Mouse (Mus musculus) G1E (cell line): Measurements from ENCODE around the gene Eya4.

Experiments used
- CTCF ChIP-seq: IDR thresholded peaks from 2 replicates; pipeline ENCODE4 v1.5.1; 2012; ENCODE audit warnings: low read depth, low read length, inconsistent platforms, mixed read lengths
- GATA1 ChIP-seq: IDR thresholded peaks from 2 replicates; pipeline ENCODE4 v1.6.1; 2012; ENCODE audit warnings: borderline replicate concordance, low read length, inconsistent platforms, mixed read lengths
- GATA2 ChIP-seq: IDR thresholded peaks from 2 replicates; pipeline ENCODE4 v1.6.1; 2012; ENCODE audit warnings: low read depth, low read length, inconsistent platforms, borderline replicate concordance
- POLR2AphosphoS5 ChIP-seq: IDR thresholded peaks from 2 replicates; pipeline ENCODE4 v1.6.1; 2012; ENCODE audit warnings: low read depth, low read length, inconsistent platforms; ENCODE audit not compliant: insufficient replicate concordance
- TAL1 ChIP-seq: conservative IDR thresholded peaks from 2 replicates; pipeline ENCODE4 v1.6.1; 2012; ENCODE audit warnings: low read depth, low read length, inconsistent platforms, mixed read lengths

- no peak for TF ChIP-seq CTCF
- TF ChIP-seq TAL1 = no peak
- no peak for TF ChIP-seq GATA2
- TF ChIP-seq GATA1 = no peak
- no peak for TF ChIP-seq POLR2AphosphoS5
Observed at GRCm38 (mm10) chr10:23062719-23063118, 287.9 kb downstream of the Eya4 start.
